Mouse (Mus musculus) stomach, postnatal 0 days (tissue): ENCODE data around the gene Minos1.

Source experiments
- CTCF ChIP-seq: IDR thresholded peaks from 2 replicates; pipeline ENCODE4 v1.5.1; 2016; ENCODE audit warnings: antibody characterized with exemption, low read depth, mild to moderate bottlenecking, moderate library complexity
- EP300 ChIP-seq: optimal IDR thresholded peaks from 2 replicates; pipeline ENCODE3; 2016; ENCODE audit warnings: antibody characterized with exemption

DNA sequence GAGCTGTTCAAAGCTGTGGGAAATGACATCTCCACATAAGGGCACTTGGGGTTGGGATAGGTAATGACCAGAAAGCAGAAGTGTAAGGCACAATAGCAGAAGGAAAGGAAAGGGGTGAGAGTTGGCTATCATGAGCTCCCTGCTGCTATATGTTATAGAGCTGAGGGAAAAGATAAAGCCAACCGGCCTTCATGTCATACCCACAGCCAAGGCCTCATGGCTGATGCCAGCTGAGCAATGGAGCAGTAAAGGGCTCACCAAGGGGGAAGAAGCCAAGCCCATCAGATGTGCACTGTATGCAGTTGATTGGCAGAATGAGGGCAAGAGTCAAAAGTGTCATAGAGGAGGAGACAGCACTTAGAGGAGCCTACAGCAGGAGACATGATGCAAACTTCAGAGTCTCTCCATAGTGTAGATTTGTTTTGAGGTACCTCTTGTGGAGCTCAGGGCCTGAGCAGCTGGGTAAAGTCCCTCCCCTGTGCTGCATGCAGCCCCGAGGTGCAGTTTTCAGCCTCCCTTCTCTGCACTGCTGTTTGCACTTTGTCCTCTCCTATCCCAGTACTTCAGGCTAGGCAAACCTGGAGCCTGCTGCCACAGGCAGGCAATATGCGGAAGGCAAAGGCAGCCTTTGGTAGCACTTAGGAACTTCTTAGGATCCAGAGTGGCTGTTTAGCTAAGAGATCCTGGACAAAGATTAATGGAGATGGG, 14.4 kb downstream of the Minos1 start:
- TF ChIP-seq EP300 (no peak), CTCF (no peak)
